Mouse (Mus musculus): ENCODE measurements around the gene Aff3. TPM values are rescaled to one million over a fixed set of nuclear protein-coding genes. Genes with fewer than 3 reads are reported as not detected.
A peak's percentile ranks its signal among the peaks of the same experiment; 100 is the strongest.

Gene Aff3
- total and polyA plus RNA-seq, 2 experiments from 2014 or later = 1.1 to 1.9 TPM

DNA sequence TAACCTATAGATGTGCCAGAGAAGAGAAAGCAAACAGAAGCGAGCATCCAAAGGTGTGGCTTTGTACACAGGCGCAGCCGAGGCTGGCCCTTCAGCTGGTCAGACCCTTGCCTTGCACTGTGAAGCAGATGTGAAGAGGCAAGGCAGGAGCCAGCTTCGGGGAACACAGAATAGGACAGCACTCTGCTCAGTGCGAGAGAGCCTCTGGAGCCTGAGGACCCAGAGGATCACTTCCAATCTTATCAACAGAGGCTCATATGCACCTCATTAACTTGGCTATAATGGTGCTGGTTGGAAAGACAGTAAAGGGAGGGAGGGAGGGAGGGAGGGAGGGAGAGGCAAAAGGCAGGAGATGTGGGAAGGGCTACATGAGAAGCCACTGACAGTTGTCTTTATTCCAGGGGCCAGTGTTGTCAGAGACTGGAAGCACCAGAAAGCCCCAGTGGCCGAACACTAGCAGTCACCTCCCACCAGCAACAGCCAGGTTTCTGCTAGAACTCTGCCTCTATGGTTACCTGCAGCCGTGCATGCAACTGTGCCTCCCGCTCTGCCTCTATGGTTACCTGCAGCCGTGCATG, 98.6 kb downstream of the Aff3 start:
- Histone ChIP-seq H3K4me1 (ENCODE audit: control insufficient read depth, insufficient read depth) (peaks cover 1% of the 10 kb centered on the region; the same call in 1 of the 2 replicates), H3K9me3 (replicated peaks; ENCODE audit: control insufficient read depth, low read length) (no peaks in the 10 kb centered on the region), H3K27me3 (ENCODE audit: control insufficient read depth, insufficient read depth, low read length) (no peaks in the 10 kb centered on the region), H3K4me3 (ENCODE audit: low read depth, low read length) (no peak overlapping the region), H3K4me2 (ENCODE audit: low read depth, low read length) (no peak overlapping the region), H3K36me3 (replicated peaks; ENCODE audit: control insufficient read depth, insufficient read depth, low read length) (no peaks in the 10 kb centered on the region), H3K9ac (replicated peaks; ENCODE audit: low read depth, low read length) (no peak overlapping the region), H3K27ac (ENCODE audit: low read depth) (no peak overlapping the region)
- DNase-seq (ENCODE audit: low spot score) (no peak), ATAC-seq (ENCODE audit: insufficient read depth, low read depth) (no peak)
- 48% methylated on average over 9 of the region's 9 CpGs for WGBS
- TF ChIP-seq CTCF (IDR thresholded peaks at IDR 0.05; ENCODE audit: low read depth) (no peak), EP300 (IDR thresholded peaks at IDR 0.05; ENCODE audit: low read depth) (no peak)

DNA sequence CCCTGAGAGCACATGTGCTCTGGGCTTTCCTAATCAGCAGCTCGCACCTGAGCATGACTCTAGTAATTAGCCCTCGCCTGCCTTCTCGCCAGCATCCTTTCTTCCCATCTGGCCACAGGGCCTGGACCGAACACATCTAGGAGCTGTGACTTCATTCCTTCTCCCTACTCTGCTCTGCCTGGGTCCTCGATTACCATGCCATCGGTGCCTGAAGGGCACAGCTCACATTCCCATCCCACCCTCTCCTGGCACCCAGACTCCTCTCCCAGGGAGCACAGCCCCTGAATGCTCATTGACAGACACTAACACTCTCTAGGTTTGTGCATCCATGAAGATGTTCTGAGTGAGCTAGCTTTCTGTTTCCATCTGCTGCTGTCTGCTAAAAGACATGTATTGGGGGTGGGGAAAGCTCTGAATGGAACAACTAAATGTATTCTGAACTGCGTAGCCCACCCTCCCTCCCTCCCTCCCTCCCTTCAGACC, 99.4 kb downstream of the Aff3 start:
- DNase-seq (ENCODE audit: low spot score) (no peak), ATAC-seq (ENCODE audit: insufficient read depth, low read depth) (no peak)
- H3K4me1 ChIP-seq (ENCODE audit: control insufficient read depth, insufficient read depth) = no peaks in the 10 kb centered on the region
- H3K4me3 ChIP-seq (ENCODE audit: low read depth, low read length) = no peak overlapping the region
- TF ChIP-seq EP300 (IDR thresholded peaks at IDR 0.05; ENCODE audit: low read depth) (no peak), CTCF (IDR thresholded peaks at IDR 0.05; ENCODE audit: low read depth) (no peak)
- no peak overlapping the region for H3K9ac ChIP-seq (replicated peaks; ENCODE audit: low read depth, low read length)
- H3K36me3 ChIP-seq (replicated peaks; ENCODE audit: control insufficient read depth, insufficient read depth, low read length) = no peaks in the 10 kb centered on the region
- WGBS = 77% methylated on average over 7 of the region's 7 CpGs
- H3K4me2 ChIP-seq (ENCODE audit: low read depth, low read length) = no peak overlapping the region
- H3K27me3 ChIP-seq (ENCODE audit: control insufficient read depth, insufficient read depth, low read length) = no peaks in the 10 kb centered on the region
- H3K27ac ChIP-seq (ENCODE audit: low read depth) = no peak overlapping the region
- no peaks in the 10 kb centered on the region for H3K9me3 ChIP-seq (replicated peaks; ENCODE audit: control insufficient read depth, low read length)

- Histone ChIP-seq H3K27me3 (ENCODE audit: control insufficient read depth, insufficient read depth, low read length) (no peaks in the 10 kb centered on the region), H3K4me1 (ENCODE audit: control insufficient read depth, insufficient read depth) (no peaks in the 10 kb centered on the region), H3K27ac (ENCODE audit: low read depth) (no peak overlapping the region), H3K9ac (replicated peaks; ENCODE audit: low read depth, low read length) (no peak overlapping the region), H3K4me3 (ENCODE audit: low read depth, low read length) (no peak overlapping the region), H3K4me2 (ENCODE audit: low read depth, low read length) (no peak overlapping the region), H3K36me3 (replicated peaks; ENCODE audit: control insufficient read depth, insufficient read depth, low read length) (no peaks in the 10 kb centered on the region), H3K9me3 (replicated peaks; ENCODE audit: control insufficient read depth, low read length) (no peaks in the 10 kb centered on the region)
- 34% methylated on average over 11 of the region's 11 CpGs for WGBS
- DNase-seq (ENCODE audit: low spot score) (no peak), ATAC-seq (ENCODE audit: insufficient read depth, low read depth) (no peak)
- TF ChIP-seq EP300 (IDR thresholded peaks at IDR 0.05; ENCODE audit: low read depth) (no peak), CTCF (IDR thresholded peaks at IDR 0.05; ENCODE audit: low read depth) (no peak)
Observed at GRCm38 (mm10) chr1:38562397-38563199, 102.2 kb downstream of the Aff3 start.

DNA sequence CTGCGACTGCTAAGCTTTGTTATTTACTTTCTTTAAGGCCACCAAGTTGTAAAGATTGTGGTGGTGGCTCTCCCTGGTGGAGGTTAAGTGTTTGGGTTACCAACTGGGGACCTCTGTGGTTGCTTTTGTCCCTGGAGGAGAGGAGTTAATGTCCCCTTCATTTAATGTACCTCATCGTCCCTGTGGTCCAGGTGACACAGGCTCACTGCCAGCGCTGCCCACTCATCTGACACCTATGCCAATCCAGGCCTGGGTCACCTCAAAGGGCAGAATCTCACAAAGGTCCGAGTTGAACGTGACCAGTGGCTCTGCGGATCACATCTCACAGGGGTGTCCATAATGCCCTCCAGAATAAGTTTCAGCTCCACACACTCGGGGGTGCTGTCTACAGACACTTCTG, 103.4 kb downstream of the Aff3 start:
- DNase-seq (ENCODE audit: low spot score) (no peak), ATAC-seq (ENCODE audit: insufficient read depth, low read depth) (no peak)
- Histone ChIP-seq H3K9ac (replicated peaks; ENCODE audit: low read depth, low read length) (no peak overlapping the region), H3K27ac (ENCODE audit: low read depth) (no peak overlapping the region), H3K4me2 (ENCODE audit: low read depth, low read length) (no peak overlapping the region), H3K27me3 (ENCODE audit: control insufficient read depth, insufficient read depth, low read length) (no peaks in the 10 kb centered on the region), H3K4me3 (ENCODE audit: low read depth, low read length) (no peak overlapping the region), H3K36me3 (replicated peaks; ENCODE audit: control insufficient read depth, insufficient read depth, low read length) (no peaks in the 10 kb centered on the region), H3K4me1 (ENCODE audit: control insufficient read depth, insufficient read depth) (no peaks in the 10 kb centered on the region), H3K9me3 (replicated peaks; ENCODE audit: control insufficient read depth, low read length) (no peaks in the 10 kb centered on the region)
- WGBS = 69% methylated on average over 7 of the region's 7 CpGs
- TF ChIP-seq EP300 (IDR thresholded peaks at IDR 0.05; ENCODE audit: low read depth) (no peak), CTCF (IDR thresholded peaks at IDR 0.05; ENCODE audit: low read depth) (peak; percentile 31; the same call in 1 of the 2 replicates)

DNA sequence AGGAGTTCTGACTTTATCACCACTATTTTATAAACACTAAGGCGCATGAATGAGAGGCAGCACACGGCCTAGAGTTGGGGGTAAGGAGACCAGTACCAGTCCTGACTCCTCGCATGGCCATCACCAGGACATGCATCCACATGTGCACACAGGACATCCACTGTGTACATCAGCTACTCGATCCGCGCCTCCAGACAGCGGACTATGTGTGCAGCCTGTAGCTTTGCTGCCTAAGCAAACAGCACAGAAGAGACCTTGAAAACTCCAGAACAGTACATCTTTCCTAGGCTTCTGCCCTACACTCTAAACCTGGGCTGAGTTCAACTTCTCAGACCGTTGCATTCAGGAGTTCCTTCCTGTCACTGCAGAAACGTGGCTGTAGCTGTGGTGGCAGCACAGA, 104.1 kb downstream of the Aff3 start:
- TF ChIP-seq EP300 (IDR thresholded peaks at IDR 0.05; ENCODE audit: low read depth) (no peak), CTCF (IDR thresholded peaks at IDR 0.05; ENCODE audit: low read depth) (no peak)
- Histone ChIP-seq H3K9me3 (replicated peaks; ENCODE audit: control insufficient read depth, low read length) (no peaks in the 10 kb centered on the region), H3K36me3 (replicated peaks; ENCODE audit: control insufficient read depth, insufficient read depth, low read length) (no peaks in the 10 kb centered on the region), H3K27me3 (ENCODE audit: control insufficient read depth, insufficient read depth, low read length) (no peaks in the 10 kb centered on the region), H3K27ac (ENCODE audit: low read depth) (no peak overlapping the region), H3K4me3 (ENCODE audit: low read depth, low read length) (no peak overlapping the region), H3K9ac (replicated peaks; ENCODE audit: low read depth, low read length) (no peak overlapping the region), H3K4me1 (ENCODE audit: control insufficient read depth, insufficient read depth) (no peaks in the 10 kb centered on the region), H3K4me2 (ENCODE audit: low read depth, low read length) (no peak overlapping the region)
- DNase-seq (ENCODE audit: low spot score) (no peak), ATAC-seq (ENCODE audit: insufficient read depth, low read depth) (no peak)
- WGBS = 69% methylated on average over 9 of the region's 9 CpGs

All from heart, postnatal 0 days (tissue).